Comparison of ENCODE assay signal across 8 mouse cellular contexts in the genomic region with DNA sequence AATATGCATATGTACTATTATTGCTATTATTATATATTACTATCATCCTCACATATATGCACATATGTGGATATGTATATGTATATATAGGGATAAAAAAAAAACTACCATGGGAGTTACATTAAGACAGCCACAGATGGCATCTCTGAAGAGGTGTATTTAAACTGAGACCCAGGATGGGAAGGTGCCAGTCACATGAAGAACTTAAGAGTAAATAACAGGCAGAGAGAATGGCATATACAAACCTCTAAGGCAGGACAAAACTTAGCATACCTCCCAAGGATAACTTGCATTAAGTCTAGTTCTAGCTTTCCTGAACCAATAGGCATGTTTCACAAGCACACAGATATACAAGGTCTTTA.
DNase-seq lines count a peak whose midpoint lies in the region; ATAC-seq and TF ChIP-seq lines count a peak whose summit lies in the region.
"Had no signal": no experiment of that assay in that cellular context is flagged by ENCODE, and none has a peak within 500 bp of the region (broad histone marks: within the 10 kb centered on the region; RNA-seq: fewer than 3 reads in every experiment).

No protein-coding gene starts in this region.

- H3K9me3 ChIP-seq in heart, postnatal 0 days (replicated peaks; ENCODE audit: control insufficient read depth, low read length), result no peaks in the 10 kb centered on the region
- H3K9me3 ChIP-seq in forebrain, embryonic 12.5 days, result no peaks in the 10 kb centered on the region
- no peaks in the 10 kb centered on the region for H3K9me3 ChIP-seq in hindbrain, embryonic 11.5 days (ENCODE audit: control insufficient read depth, low read length)
- H3K9me3 ChIP-seq in midbrain, embryonic 16.5 days (replicated peaks; ENCODE audit: control insufficient read depth, low read length, poor library complexity, severe bottlenecking), result no peaks in the 10 kb centered on the region

- ATAC-seq in heart, postnatal 0 days (ENCODE audit: insufficient read depth, low read depth), result no peak
- ATAC-seq in forebrain, embryonic 12.5 days (ENCODE audit: low FRiP score), result no peak
- 0 out of 2 replicates have a peak, but pooled peaks have one; percentile 4 for ATAC-seq in hindbrain, embryonic 11.5 days (ENCODE audit: low FRiP score)
- ATAC-seq in midbrain, embryonic 16.5 days, result no peak; the same call in 1 of the 2 replicates

- no peak overlapping the region for H3K4me2 ChIP-seq in heart, postnatal 0 days (ENCODE audit: low read depth, low read length)
- H3K4me2 ChIP-seq in forebrain, embryonic 12.5 days, result no peak overlapping the region
- no peak overlapping the region for H3K4me2 ChIP-seq in hindbrain, embryonic 11.5 days (replicated peaks; ENCODE audit: low read depth, low read length)
- H3K4me2 ChIP-seq in midbrain, embryonic 16.5 days (ENCODE audit: low read length), result no peak overlapping the region; the same call in 1 of the 2 replicates

- H3K27me3 ChIP-seq in heart, postnatal 0 days (ENCODE audit: control insufficient read depth, insufficient read depth, low read length), result no peaks in the 10 kb centered on the region
- H3K27me3 ChIP-seq in forebrain, embryonic 12.5 days, result no peaks in the 10 kb centered on the region
- no peaks in the 10 kb centered on the region for H3K27me3 ChIP-seq in hindbrain, embryonic 11.5 days (ENCODE audit: control insufficient read depth, insufficient read depth, low read length)
- no peaks in the 10 kb centered on the region for H3K27me3 ChIP-seq in midbrain, embryonic 16.5 days (ENCODE audit: control insufficient read depth, insufficient read depth, low read depth, low read length)

- no peak overlapping the region for H3K9ac ChIP-seq in heart, postnatal 0 days (replicated peaks; ENCODE audit: low read depth, low read length)
- no peak overlapping the region for H3K9ac ChIP-seq in forebrain, embryonic 12.5 days
- H3K9ac ChIP-seq in hindbrain, embryonic 11.5 days (ENCODE audit: low read depth, low read length), result no peak overlapping the region
- H3K9ac ChIP-seq in midbrain, embryonic 16.5 days (ENCODE audit: low read depth, low read length), result 0 out of 2 replicates have a peak overlapping the region, but pooled peaks have one; percentile 18
- H3K9ac ChIP-seq: liver, embryonic 14.5 days had no signal

- DNase-seq in heart, postnatal 0 days (ENCODE audit: low spot score), result no peak
- DNase-seq in heart, adult 18-20 months, result no peak
- DNase-seq in hindbrain, embryonic 11.5 days (ENCODE audit: low spot score), result no peak
- DNase-seq in right cerebral cortex, postnatal 4 days, result no peak
- DNase-seq in adrenal gland, postnatal 14 days, result no peak

- H3K4me1 ChIP-seq in heart, postnatal 0 days (ENCODE audit: control insufficient read depth, insufficient read depth), result peaks cover 24% of the 10 kb centered on the region
- peaks cover 48% of the 10 kb centered on the region for H3K4me1 ChIP-seq in forebrain, embryonic 12.5 days
- H3K4me1 ChIP-seq in hindbrain, embryonic 11.5 days (replicated peaks; ENCODE audit: control insufficient read depth, insufficient read depth, low read length), result peaks cover 10% of the 10 kb centered on the region
- H3K4me1 ChIP-seq in midbrain, embryonic 16.5 days (ENCODE audit: control insufficient read depth, insufficient read depth, low read length), result peaks cover 35% of the 10 kb centered on the region

- TF ChIP-seq EP300 in heart, postnatal 0 days (IDR thresholded peaks at IDR 0.05; ENCODE audit: low read depth), result no peak

- H3K36me3 ChIP-seq in heart, postnatal 0 days (replicated peaks; ENCODE audit: control insufficient read depth, insufficient read depth, low read length), result no peaks in the 10 kb centered on the region
- H3K36me3 ChIP-seq in forebrain, embryonic 12.5 days (replicated peaks), result peaks cover 6% of the 10 kb centered on the region; the same call in 1 of the 2 replicates
- H3K36me3 ChIP-seq in hindbrain, embryonic 11.5 days (ENCODE audit: control insufficient read depth, insufficient read depth, low read length), result no peaks in the 10 kb centered on the region
- no peaks in the 10 kb centered on the region for H3K36me3 ChIP-seq in midbrain, embryonic 16.5 days (ENCODE audit: control insufficient read depth, insufficient read depth, low read length)

- no peak for TF ChIP-seq CTCF in heart, postnatal 0 days (IDR thresholded peaks at IDR 0.05; ENCODE audit: low read depth)

- H3K4me3 ChIP-seq in heart, postnatal 0 days (ENCODE audit: low read depth, low read length), result no peak overlapping the region
- no peak overlapping the region for H3K4me3 ChIP-seq in forebrain, embryonic 12.5 days (replicated peaks)
- no peak overlapping the region for H3K4me3 ChIP-seq in hindbrain, embryonic 11.5 days (ENCODE audit: low read depth, low read length)
- no peak overlapping the region for H3K4me3 ChIP-seq in midbrain, embryonic 16.5 days (ENCODE audit: low read depth, low read length)

- peak overlapping the region; percentile 68 for H3K27ac ChIP-seq in heart, postnatal 0 days (ENCODE audit: low read depth)
- peak overlapping the region; percentile 91 for H3K27ac ChIP-seq in forebrain, embryonic 12.5 days
- peak overlapping the region; percentile 65 for H3K27ac ChIP-seq in hindbrain, embryonic 11.5 days (ENCODE audit: low read depth, low read length)
- H3K27ac ChIP-seq in midbrain, embryonic 16.5 days (ENCODE audit: low read length), result peak overlapping the region; percentile 90
- H3K27ac ChIP-seq: liver, embryonic 14.5 days had no signal
